Mouse (Mus musculus): ENCODE measurements around the gene Topors.

Gene Topors

GRCm38 (mm10) chr4:40244035-40244434 is 25.6 kb downstream of the Topors start:
- no peak for DNase-seq

GRCm38 (mm10) chr4:40243006-40243405 is 26.6 kb downstream of the Topors start:
- no peak for DNase-seq

DNA sequence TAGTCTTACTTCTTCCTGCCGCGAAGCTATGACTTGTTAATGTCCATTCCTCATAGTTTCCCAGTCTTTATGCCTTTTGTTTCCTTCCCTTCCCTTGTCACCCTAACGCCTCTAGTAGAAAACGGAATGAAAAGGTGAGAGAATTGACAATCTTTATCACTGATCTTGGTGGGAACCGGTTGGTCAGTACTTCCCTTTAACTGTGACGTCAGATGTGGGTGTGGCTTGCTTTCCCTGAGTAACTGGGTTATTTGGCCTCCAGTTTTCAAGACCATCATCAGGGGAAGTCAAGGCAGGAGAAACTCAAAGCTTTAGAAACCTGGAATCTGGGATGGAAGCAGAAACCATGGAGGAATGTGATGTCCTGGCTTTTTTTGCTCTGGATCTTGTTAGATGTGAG is 27.7 kb downstream of the Topors start:
- DNase-seq: no peak

GRCm38 (mm10) chr4:40240272-40240744 is 29.3 kb downstream of the Topors start:
- no peak for DNase-seq

DNA sequence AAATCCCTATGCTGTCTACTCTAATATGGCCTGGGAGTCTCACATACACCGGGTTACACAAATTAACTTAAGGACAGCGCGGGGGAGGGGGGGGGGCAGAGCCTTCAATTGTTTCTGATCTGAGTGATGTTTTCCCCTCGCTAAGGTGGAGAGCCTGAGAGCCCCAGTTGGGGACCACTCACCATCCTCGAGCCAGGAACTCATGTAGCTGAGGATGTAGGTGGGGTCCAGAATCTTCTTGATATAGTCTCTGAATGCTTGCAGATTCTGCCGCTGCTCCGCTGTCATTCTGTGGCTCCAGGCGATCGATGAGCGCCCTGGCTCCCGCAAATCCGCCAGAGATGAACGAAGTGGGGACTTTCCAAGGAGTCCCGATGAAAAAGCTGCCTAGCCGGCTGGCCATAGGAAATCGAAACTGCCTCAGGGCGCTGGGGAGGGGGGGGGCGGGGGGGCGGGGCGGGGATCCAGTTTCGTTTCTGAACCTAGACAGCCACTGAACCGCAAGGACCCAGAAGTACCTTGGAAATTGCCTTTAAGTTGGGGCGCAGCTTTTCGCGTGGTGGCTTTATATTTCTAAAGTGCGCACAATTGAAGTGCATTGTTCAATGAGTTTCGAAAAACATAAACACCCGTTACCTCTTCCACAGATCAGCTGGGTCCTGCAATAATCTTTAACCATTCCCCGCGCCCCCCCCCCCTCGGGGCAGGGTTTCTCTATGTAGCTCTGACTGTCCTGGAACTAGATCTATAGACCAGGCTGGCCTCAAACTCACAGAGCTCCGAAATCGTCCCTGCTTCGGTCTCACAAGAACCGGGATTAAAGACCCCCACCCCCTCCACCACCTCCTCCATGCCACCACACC is 30.0 kb downstream of the Topors start, which contains the start of gene Ddx58:
TSS of gene Ddx58 (minus strand) at position 420 of the 863 bp plus-strand sequence.
- DNase-seq: peak; percentile 29 to 33

DNA sequence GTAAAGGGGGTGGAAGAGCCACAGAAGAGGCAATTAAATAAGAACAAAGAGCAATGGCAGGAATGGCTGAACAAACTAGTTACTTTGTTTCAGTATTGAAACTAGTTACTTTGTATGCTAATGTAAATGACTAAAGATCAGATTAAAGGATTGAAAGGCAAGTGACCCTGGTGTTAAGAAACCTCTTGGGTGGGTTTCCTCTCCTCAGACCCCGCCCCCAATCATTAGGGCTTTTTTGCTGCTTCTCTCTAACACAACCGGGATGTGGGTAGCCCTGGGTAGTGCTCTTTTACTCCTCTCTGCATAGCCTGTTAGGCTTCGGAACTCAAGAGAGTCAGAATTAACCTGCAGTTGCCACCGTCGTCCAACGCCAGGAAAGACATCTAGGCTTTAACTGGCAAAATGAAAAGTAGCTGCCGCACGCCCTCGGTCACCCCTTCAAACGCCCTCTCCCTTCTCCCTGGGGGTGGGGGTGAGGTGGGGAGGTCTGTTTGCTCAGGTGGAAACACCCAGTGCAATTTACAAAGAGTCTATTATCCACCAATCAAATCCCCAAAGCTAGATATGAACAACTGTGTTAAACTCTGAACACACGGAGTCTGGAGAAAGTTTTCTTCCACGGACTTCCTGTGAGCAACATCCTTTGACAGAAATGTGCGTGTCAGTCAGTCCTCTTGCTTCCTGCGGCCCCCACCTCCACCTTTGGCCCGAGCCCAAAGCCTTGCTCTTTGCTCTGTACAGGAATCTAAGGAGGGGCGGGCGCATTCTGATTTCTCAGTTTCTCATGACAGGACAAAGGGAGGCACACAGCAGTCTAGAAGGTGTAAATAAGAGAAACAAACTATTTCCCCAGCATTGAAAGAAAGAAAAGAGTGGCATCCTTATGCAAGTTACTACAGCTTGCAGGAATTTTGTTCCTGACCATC is 30.9 kb downstream of the Topors start:
- peak; percentile 56 to 66 for DNase-seq

DNA sequence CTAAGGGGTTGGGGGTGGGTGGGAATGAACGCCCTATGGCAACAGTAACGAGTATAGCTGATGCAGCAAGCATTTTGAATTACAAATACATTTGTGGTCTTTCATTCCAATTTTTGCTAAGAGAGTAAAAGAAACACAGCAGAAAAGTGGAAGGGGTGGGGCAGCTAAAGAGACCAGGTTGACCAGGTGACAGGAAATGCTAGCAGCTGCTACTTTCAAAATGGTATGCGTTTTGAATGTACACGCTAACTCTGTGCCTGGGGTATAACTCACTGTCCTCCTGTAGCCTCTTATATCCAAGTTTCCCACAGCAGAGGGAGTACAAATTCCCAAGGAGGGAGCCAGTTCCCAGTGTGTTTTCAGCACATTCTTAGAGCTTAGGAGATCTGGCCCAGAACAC is 32.8 kb downstream of the Topors start:
- no peak for DNase-seq

- no peak for DNase-seq
Observed at GRCm38 (mm10) chr4:40234256-40234655, 35.4 kb downstream of the Topors start.

DNA sequence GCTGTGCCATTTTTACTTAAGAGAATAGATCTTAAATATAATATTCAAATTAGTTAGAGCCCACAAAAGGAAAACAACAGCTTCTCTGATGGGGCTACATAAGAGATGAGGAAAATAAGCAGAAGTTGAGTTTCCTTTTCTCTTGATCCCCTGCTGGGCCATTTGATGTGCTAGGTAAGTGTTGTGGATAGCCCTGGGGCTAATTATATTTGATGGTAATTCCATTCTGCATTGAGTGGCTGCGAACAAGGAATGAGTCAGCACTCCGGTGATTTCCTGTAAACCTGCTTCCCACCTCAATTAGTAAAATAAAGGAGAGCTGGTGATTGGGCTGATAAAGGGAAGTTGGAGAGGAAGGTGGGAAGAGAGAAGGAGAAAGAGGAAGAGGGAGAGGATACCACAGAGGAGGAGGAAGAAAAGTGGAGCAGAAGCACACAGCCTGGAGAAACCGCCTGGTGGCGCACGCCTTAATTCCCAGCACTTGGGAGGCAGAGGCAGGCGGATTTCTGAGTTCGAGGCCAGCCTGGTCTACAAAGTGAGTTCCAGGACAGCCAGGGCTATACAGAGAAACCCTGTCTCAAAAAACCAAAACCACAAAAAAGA is 36.5 kb downstream of the Topors start:
- no peak for DNase-seq

GRCm38 (mm10) chr4:40229723-40230122 is 39.9 kb downstream of the Topors start:
- DNase-seq: no peak

GRCm38 (mm10) chr4:40227886-40228285 is 41.8 kb downstream of the Topors start:
- DNase-seq: no peak

DNA sequence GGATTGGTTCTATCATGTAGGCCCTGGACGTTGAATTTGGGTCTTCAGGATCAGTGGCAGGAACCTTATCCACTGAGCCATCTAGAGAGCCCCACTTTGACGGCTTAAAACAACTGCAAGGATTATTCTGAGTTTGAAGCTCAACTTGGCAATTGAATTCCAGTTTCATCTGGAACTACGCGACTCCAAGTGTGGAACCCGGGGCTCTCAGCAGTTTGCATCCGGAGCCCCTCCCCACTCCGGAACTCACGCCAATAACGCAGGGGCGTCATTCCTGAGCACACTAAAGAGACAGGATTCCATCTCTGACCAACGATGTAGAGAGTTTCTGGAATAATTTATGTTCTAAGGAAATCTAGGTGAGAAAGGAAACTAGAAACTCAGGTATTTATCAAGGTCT is 42.5 kb downstream of the Topors start:
- no peak for DNase-seq

GRCm38 (mm10) chr4:40226095-40226494 is 43.6 kb downstream of the Topors start:
- DNase-seq: no peak

- no peak for DNase-seq
Observed at GRCm38 (mm10) chr4:40221876-40222585, 47.6 kb downstream of the Topors start.

GRCm38 (mm10) chr4:40221004-40221760 is 48.5 kb downstream of the Topors start:
- no peak for DNase-seq

DNA sequence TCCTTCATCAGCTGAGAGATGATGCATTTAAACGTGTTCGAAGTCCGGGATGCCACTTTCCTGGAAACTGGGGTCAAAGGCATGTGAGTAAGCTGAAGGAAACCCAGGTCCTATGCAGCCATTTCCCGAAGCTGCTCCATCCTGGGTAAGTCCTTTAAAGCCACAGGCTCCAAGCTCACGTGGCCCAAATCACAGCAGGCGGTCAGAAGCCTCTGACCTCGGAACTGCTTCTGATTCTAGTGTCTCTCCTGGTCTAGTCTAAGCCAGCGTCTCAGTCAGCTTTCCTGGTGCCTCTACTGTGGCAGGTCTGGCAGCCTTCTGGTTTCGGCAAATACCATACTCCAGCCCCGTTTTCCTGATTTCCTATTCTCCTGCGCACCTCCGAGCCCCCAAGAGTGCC is 49.2 kb downstream of the Topors start:
- no peak for DNase-seq

DNA sequence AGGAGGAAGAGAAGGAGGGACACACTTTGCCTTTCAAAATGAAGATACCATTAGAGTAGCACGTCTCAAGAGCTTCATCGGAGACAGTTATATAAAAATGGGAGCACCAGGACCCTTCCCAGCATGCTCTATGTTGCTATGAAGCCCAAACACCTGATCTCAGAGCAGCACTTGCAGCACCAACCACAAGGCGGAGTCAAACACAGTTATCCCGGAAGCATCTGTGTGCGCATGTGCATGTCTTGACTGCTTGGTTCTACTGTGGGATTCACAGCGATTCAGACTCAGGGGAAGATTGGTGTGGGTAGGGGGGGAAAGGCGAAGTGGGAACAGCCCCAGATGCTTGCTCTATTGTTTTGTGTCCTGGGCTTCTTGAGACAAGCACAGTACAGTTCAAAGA is 51.3 kb downstream of the Topors start:
- peak; percentile 56 to 65 for DNase-seq

DNA sequence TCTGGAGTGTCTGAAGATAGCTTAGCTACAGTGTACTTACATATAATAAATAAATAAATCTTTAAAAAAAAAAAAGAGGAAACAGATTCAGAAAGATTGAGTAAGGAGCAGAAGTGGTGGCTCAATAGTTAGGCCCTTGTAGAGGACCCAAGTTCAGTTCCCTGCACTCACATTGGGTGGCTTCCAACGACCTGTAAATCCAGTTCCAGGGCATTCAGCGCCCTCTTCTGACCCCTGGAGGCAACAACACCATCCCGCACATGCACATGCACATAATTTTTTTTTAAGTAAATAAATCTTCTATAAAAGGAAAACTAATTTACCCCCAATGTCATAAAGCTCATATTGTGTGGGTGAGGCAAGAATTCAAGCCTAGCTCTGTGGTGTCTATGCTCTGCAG is 51.7 kb downstream of the Topors start:
- DNase-seq: no peak

- no peak for DNase-seq
Observed at GRCm38 (mm10) chr4:40212177-40212576, 57.5 kb downstream of the Topors start.
